Mouse (Mus musculus): ENCODE data around the gene Olfr1249. TPM values are rescaled to one million over a fixed set of nuclear protein-coding genes. Genes with fewer than 3 reads are reported as not detected.
"Not testable (repeated sequence)": the region's sequence is repeated elsewhere in the genome, so short reads cannot be mapped to it uniquely, and the experiment has no call there.

The Olfr1249 gene
- polyA plus RNA-seq (2012; fragmentation: generic; extraction: Trizol): not detected
- long read RNA-seq, experiment 1: 0 reads
- long read RNA-seq, experiment 2: 0 reads

DNA sequence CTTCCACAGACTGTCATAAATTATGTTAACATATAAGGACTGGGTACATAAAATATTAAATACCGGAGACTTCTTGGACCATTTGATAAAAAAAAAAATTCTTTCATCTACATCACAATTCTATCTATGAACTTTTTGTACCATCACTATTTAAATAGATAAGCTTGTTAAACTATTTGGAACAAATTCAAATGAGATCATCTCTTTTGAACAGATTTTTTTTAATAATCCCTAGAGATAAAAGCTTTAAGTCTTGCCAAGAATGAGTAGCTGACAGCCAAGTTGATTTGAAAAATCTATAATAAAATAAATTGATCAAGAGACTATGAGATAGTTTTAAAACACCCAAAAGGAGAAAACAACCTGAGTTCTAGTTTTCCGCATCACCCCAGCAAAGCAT lies at the start of gene Olfr1249:
Gene Olfr1249 (minus strand): TSS at position 101 of the 400 bp plus-strand sequence.
- no peak for TF ChIP-seq MAX (IDR thresholded peaks at IDR 0.05)
- TF ChIP-seq CTCF (IDR thresholded peaks at IDR 0.05; ENCODE audit: control insufficient read depth, insufficient read depth, insufficient read length): no peak
- no peak for TF ChIP-seq CEBPB (IDR thresholded peaks at IDR 0.05; ENCODE audit: low read depth)
- no peak for TF ChIP-seq FOSL1 (IDR thresholded peaks at IDR 0.05; ENCODE audit: insufficient read depth, low read length, poor library complexity, severe bottlenecking)
- TF ChIP-seq MYOG (IDR thresholded peaks at IDR 0.05; ENCODE audit: control insufficient read depth, extremely low read depth, insufficient read length): no peak
- TF ChIP-seq MYOD1 (IDR thresholded peaks at IDR 0.05; ENCODE audit: control insufficient read depth, insufficient read length, low read depth): no peak
- no peak for TF ChIP-seq USF1 (IDR thresholded peaks at IDR 0.05; ENCODE audit: low read depth)
- Histone ChIP-seq H3K79me3 (ENCODE audit: low read depth) (no peaks in the 10 kb centered on the region), H3K79me2 (ENCODE audit: control insufficient read depth, insufficient read depth) (no peaks in the 10 kb centered on the region)

GRCm38 (mm10) chr2:89671836-89672235 lies 37.1 kb upstream of the Olfr1249 start, which contains the start of gene Olfr1251:
Gene Olfr1251 (minus strand): TSS chr2:89671936.
- H3K79me2 ChIP-seq (ENCODE audit: control insufficient read depth, insufficient read depth): no peaks in the 10 kb centered on the region
- no peaks in the 10 kb centered on the region for H3K79me3 ChIP-seq (ENCODE audit: low read depth)
- no peaks in the 10 kb centered on the region for H3K36me3 ChIP-seq (ENCODE audit: control insufficient read depth, insufficient read depth)
- TF ChIP-seq MAX (IDR thresholded peaks at IDR 0.05): no peak
- TF ChIP-seq CEBPB (IDR thresholded peaks at IDR 0.05; ENCODE audit: low read depth): no peak
- TF ChIP-seq USF1 (IDR thresholded peaks at IDR 0.05; ENCODE audit: low read depth): no peak
- TF ChIP-seq MYOD1 (IDR thresholded peaks at IDR 0.05; ENCODE audit: control insufficient read depth, insufficient read length, low read depth): no peak
- TF ChIP-seq CTCF (IDR thresholded peaks at IDR 0.05; ENCODE audit: control insufficient read depth, insufficient read depth, insufficient read length): no peak
- no peak for TF ChIP-seq MYOG (IDR thresholded peaks at IDR 0.05; ENCODE audit: control insufficient read depth, extremely low read depth, insufficient read length)
- no peak for TF ChIP-seq FOSL1 (IDR thresholded peaks at IDR 0.05; ENCODE audit: insufficient read depth, low read length, poor library complexity, severe bottlenecking)
- no peak within 1 kb of the TSS for H3ac ChIP-seq (ENCODE audit: control insufficient read depth, insufficient read length, low read depth)
- no peak within 1 kb of the TSS for H3K4me3 ChIP-seq (ENCODE audit: insufficient read depth, poor library complexity, severe bottlenecking)
- no peaks in the 10 kb centered on the region for H3K27me3 ChIP-seq (ENCODE audit: control insufficient read depth, insufficient read depth, insufficient read length)

More for the DNA sequence above, at the start of gene Olfr1249:
- Histone ChIP-seq H3K27me3 (ENCODE audit: control insufficient read depth, insufficient read depth, insufficient read length) (no peaks in the 10 kb centered on the region), H3ac (ENCODE audit: control insufficient read depth, insufficient read length, low read depth) (no peak within 1 kb of the TSS), H3K4me3 (ENCODE audit: insufficient read depth, poor library complexity, severe bottlenecking) (no peak within 1 kb of the TSS), H3K36me3 (ENCODE audit: control insufficient read depth, insufficient read depth) (no peaks in the 10 kb centered on the region)

DNA sequence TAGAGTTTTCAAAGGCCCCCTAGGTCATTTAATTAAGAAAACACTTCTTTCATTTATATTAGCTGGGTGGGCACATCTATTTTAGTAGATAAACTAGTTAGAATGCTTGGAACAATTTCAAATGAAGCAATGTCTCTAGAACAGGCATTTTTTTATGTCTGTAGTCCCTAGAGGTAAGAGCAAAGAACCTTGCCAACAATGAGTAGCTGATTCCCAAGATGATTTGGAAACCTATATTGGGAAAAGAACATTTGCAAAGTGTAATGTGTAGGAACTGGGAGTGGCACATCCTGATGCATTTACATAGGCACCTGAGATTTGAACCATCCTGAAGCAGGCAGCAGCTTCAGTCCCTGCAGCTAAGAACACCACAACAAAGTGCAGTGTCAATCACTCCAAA lies 26.6 kb upstream of the Olfr1249 start, which contains the start of gene Olfr1250:
Gene Olfr1250 (minus strand): TSS at position 101 of the 400 bp plus-strand sequence.
- Histone ChIP-seq H3K79me2 (ENCODE audit: control insufficient read depth, insufficient read depth) (no peaks in the 10 kb centered on the region), H3K4me3 (ENCODE audit: insufficient read depth, poor library complexity, severe bottlenecking) (no peak within 1 kb of the TSS), H3K36me3 (ENCODE audit: control insufficient read depth, insufficient read depth) (no peaks in the 10 kb centered on the region), H3ac (ENCODE audit: control insufficient read depth, insufficient read length, low read depth) (no peak within 1 kb of the TSS), H3K27me3 (ENCODE audit: control insufficient read depth, insufficient read depth, insufficient read length) (no peaks in the 10 kb centered on the region), H3K79me3 (ENCODE audit: low read depth) (no peaks in the 10 kb centered on the region)
- TF ChIP-seq MYOG (IDR thresholded peaks at IDR 0.05; ENCODE audit: control insufficient read depth, extremely low read depth, insufficient read length): no peak
- TF ChIP-seq FOSL1 (IDR thresholded peaks at IDR 0.05; ENCODE audit: insufficient read depth, low read length, poor library complexity, severe bottlenecking): no peak
- TF ChIP-seq USF1 (IDR thresholded peaks at IDR 0.05; ENCODE audit: low read depth): no peak
- TF ChIP-seq MYOD1 (IDR thresholded peaks at IDR 0.05; ENCODE audit: control insufficient read depth, insufficient read length, low read depth): no peak
- no peak for TF ChIP-seq MAX (IDR thresholded peaks at IDR 0.05)
- no peak for TF ChIP-seq CTCF (IDR thresholded peaks at IDR 0.05; ENCODE audit: control insufficient read depth, insufficient read depth, insufficient read length)
- no peak for TF ChIP-seq CEBPB (IDR thresholded peaks at IDR 0.05; ENCODE audit: low read depth)

DNA sequence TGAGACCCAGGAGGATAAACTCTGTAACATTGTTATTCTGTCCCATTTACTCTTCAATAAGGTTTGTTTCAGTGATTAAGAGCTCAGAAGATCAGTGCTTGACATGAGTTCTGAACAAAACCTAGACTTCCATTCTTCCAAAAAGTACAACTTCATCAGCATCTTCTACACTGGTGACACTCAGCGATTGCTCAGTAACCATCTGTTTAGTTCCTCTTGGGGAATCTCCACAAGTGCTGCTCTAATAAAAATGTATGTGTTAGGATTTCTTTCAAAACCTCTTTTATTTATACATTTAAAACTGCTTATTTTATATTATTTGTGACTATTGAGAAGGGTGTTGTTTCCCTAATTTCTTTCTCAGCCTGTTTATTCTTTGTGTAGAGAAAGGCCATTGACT lies 16.6 kb downstream of the Olfr1249 start, which contains the start of gene Olfr1248:
Gene Olfr1248 (minus strand): TSS at position 101 of the 400 bp plus-strand sequence.
- H3K79me3 ChIP-seq (ENCODE audit: low read depth); H3K36me3 ChIP-seq (ENCODE audit: control insufficient read depth, insufficient read depth); H3K4me3 ChIP-seq (ENCODE audit: insufficient read depth, poor library complexity, severe bottlenecking); H3ac ChIP-seq (ENCODE audit: control insufficient read depth, insufficient read length, low read depth); H3K27me3 ChIP-seq (ENCODE audit: control insufficient read depth, insufficient read depth, insufficient read length); H3K79me2 ChIP-seq (ENCODE audit: control insufficient read depth, insufficient read depth): not testable (repeated sequence)

GRCm38 (mm10) chr2:89614030-89614429 lies 20.8 kb downstream of the Olfr1249 start, which contains the start of gene Olfr1247:
Gene Olfr1247 (minus strand): TSS chr2:89614130.
- Histone ChIP-seq H3K36me3 (ENCODE audit: control insufficient read depth, insufficient read depth) (no peaks in the 10 kb centered on the region), H3K4me3 (ENCODE audit: insufficient read depth, poor library complexity, severe bottlenecking) (no peak within 1 kb of the TSS), H3ac (ENCODE audit: control insufficient read depth, insufficient read length, low read depth) (no peak within 1 kb of the TSS), H3K79me2 (ENCODE audit: control insufficient read depth, insufficient read depth) (no peaks in the 10 kb centered on the region), H3K27me3 (ENCODE audit: control insufficient read depth, insufficient read depth, insufficient read length) (no peaks in the 10 kb centered on the region), H3K79me3 (ENCODE audit: low read depth) (no peaks in the 10 kb centered on the region)
- no peak for TF ChIP-seq CTCF (IDR thresholded peaks at IDR 0.05; ENCODE audit: control insufficient read depth, insufficient read depth, insufficient read length)
- TF ChIP-seq MAX (IDR thresholded peaks at IDR 0.05): no peak

DNA sequence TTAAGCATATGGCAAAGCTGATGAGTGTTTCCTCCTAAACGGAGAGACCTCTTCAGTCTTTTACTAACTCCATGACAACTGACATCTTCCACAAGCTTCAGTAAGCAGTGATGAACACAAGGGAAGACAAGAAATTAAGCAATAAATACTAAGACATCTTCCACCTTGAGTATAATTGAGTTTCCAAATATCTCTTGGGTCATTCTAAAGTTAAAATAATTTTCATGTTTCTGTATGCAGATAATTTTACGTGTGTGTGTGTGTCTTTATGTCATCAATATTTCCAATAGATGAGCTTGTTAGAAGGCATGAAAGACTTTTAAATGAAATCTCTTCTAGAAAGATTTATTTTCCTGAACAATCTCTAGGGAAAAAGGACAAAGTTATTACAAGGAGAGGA lies 41.7 kb downstream of the Olfr1249 start, which contains the start of gene Olfr1246:
Gene Olfr1246 (minus strand): TSS at position 101 of the 400 bp plus-strand sequence.
- H3K79me2 ChIP-seq (ENCODE audit: control insufficient read depth, insufficient read depth): no peaks in the 10 kb centered on the region
- TF ChIP-seq FOSL1 (IDR thresholded peaks at IDR 0.05; ENCODE audit: insufficient read depth, low read length, poor library complexity, severe bottlenecking) (no peak), CEBPB (IDR thresholded peaks at IDR 0.05; ENCODE audit: low read depth) (no peak), MYOG (IDR thresholded peaks at IDR 0.05; ENCODE audit: control insufficient read depth, extremely low read depth, insufficient read length) (no peak), CTCF (IDR thresholded peaks at IDR 0.05; ENCODE audit: control insufficient read depth, insufficient read depth, insufficient read length) (no peak), USF1 (IDR thresholded peaks at IDR 0.05; ENCODE audit: low read depth) (no peak), MYOD1 (IDR thresholded peaks at IDR 0.05; ENCODE audit: control insufficient read depth, insufficient read length, low read depth) (no peak), MAX (IDR thresholded peaks at IDR 0.05) (no peak)
- H3K36me3 ChIP-seq (ENCODE audit: control insufficient read depth, insufficient read depth): no peaks in the 10 kb centered on the region
- no peak within 1 kb of the TSS for H3ac ChIP-seq (ENCODE audit: control insufficient read depth, insufficient read length, low read depth)
- no peak within 1 kb of the TSS for H3K4me3 ChIP-seq (ENCODE audit: insufficient read depth, poor library complexity, severe bottlenecking)
- no peaks in the 10 kb centered on the region for H3K79me3 ChIP-seq (ENCODE audit: low read depth)
- H3K27me3 ChIP-seq (ENCODE audit: control insufficient read depth, insufficient read depth, insufficient read length): no peaks in the 10 kb centered on the region

Other genes with a start within 250 kb of the Olfr1249 start
- gene Olfr1238, start 225.3 kb downstream of the Olfr1249 start, polyA plus RNA-seq (2012; fragmentation: generic; extraction: Trizol): not detected
- gene Olfr1239, start 214.6 kb downstream of the Olfr1249 start, polyA plus RNA-seq (2012; fragmentation: generic; extraction: Trizol): not detected
- gene Olfr1240, start 192.0 kb downstream of the Olfr1249 start, polyA plus RNA-seq (2012; fragmentation: generic; extraction: Trizol): not detected
- gene Olfr1241, start 147.9 kb downstream of the Olfr1249 start, polyA plus RNA-seq (2012; fragmentation: generic; extraction: Trizol): not detected
- gene Olfr1242, start 136.6 kb downstream of the Olfr1249 start, polyA plus RNA-seq (2012; fragmentation: generic; extraction: Trizol): not detected
- not detected for gene Olfr1243, start 103.5 kb downstream of the Olfr1249 start, polyA plus RNA-seq (2012; fragmentation: generic; extraction: Trizol)
- gene Olfr1245, start 56.5 kb downstream of the Olfr1249 start, polyA plus RNA-seq (2012; fragmentation: generic; extraction: Trizol): not detected
- gene Olfr1246, start 41.8 kb downstream of the Olfr1249 start, polyA plus RNA-seq (2012; fragmentation: generic; extraction: Trizol): not detected
- gene Olfr1247, start 20.9 kb downstream of the Olfr1249 start, polyA plus RNA-seq (2012; fragmentation: generic; extraction: Trizol): not detected
- gene Olfr1248, start 16.7 kb downstream of the Olfr1249 start, polyA plus RNA-seq (2012; fragmentation: generic; extraction: Trizol): not detected
- 0.04 TPM for gene Olfr1250, start 26.5 kb upstream of the Olfr1249 start, polyA plus RNA-seq (2012; fragmentation: generic; extraction: Trizol)
- 0.13 TPM for gene Olfr1251, start 37.0 kb upstream of the Olfr1249 start, polyA plus RNA-seq (2012; fragmentation: generic; extraction: Trizol)
- gene Olfr1252, start 90.0 kb upstream of the Olfr1249 start, polyA plus RNA-seq (2012; fragmentation: generic; extraction: Trizol): not detected
- not detected for gene Olfr1253, start 122.1 kb upstream of the Olfr1249 start, polyA plus RNA-seq (2012; fragmentation: generic; extraction: Trizol)
- gene Olfr1254, start 158.6 kb upstream of the Olfr1249 start, polyA plus RNA-seq (2012; fragmentation: generic; extraction: Trizol): not detected
- not detected for gene Olfr1255, start 177.1 kb upstream of the Olfr1249 start, polyA plus RNA-seq (2012; fragmentation: generic; extraction: Trizol)
- not detected for gene Olfr1256, start 206.6 kb upstream of the Olfr1249 start, polyA plus RNA-seq (2012; fragmentation: generic; extraction: Trizol)
- not detected for gene Olfr48, start 213.2 kb upstream of the Olfr1249 start, polyA plus RNA-seq (2012; fragmentation: generic; extraction: Trizol)
- gene Olfr1257, start 243.5 kb upstream of the Olfr1249 start, polyA plus RNA-seq (2012; fragmentation: generic; extraction: Trizol): not detected